Mouse (Mus musculus) stomach, postnatal 0 days (tissue): ENCODE data around the gene Eif4g3.

Experiments
- CTCF ChIP-seq: IDR thresholded peaks from 2 replicates; pipeline ENCODE4 v1.5.1; 2016; ENCODE audit warnings: antibody characterized with exemption, low read depth, mild to moderate bottlenecking, moderate library complexity
- EP300 ChIP-seq: optimal IDR thresholded peaks from 2 replicates; pipeline ENCODE3; 2016; ENCODE audit warnings: antibody characterized with exemption

DNA sequence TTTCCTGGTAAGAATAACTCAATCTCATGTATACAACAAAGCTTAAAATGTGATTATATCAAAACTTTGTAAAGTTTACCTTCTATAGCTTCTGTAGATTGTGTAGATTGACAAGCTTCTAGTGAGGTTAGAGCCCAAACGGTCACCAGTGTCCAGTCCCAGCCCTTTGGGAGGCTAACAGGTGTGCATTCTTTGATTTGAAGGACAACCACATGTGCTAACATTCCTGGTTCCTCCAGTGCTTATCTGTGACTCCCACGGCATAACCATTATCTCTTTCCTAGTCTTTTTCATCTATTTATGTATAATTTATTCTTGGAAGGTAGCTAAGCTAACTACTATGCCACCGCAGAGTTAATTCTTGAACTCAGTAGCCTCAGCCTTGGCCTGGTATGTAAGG lies 207.9 kb downstream of the Eif4g3 start:
- TF ChIP-seq CTCF (no peak), EP300 (no peak)
